Mouse (Mus musculus) heart, embryonic 12.5 days (tissue): ENCODE results near the gene Ap1b1. TPM values are rescaled to one million over a fixed set of nuclear protein-coding genes. Genes with fewer than 3 reads are reported as not detected.

ENCODE experiments used
- ATAC-seq: fragments of 200-750 bp; cut with Nextera tagmentation; 2 replicates; pipeline ENCODE4 v1.8.0; 2017; ENCODE audit warnings: moderate TSS enrichment, moderate library complexity; ENCODE audit not compliant: insufficient number of reproducible peaks, low FRiP score
- H3K27ac ChIP-seq: fragments of 300-500 bp; sonication (generic); 2 replicates; pipeline ENCODE4 v1.5.1; 2016; ENCODE audit warnings: mild to moderate bottlenecking, moderate library complexity; ENCODE audit not compliant: poor library complexity, severe bottlenecking
- H3K27me3 ChIP-seq: fragments of 300-500 bp; sonication (generic); replicated peaks from 2 replicates; pipeline ENCODE4 v1.6.1; 2016; ENCODE audit warnings: mild to moderate bottlenecking, moderate library complexity
- H3K36me3 ChIP-seq: fragments of 300-500 bp; sonication (generic); 2 replicates; pipeline ENCODE4 v1.6.1; 2016; ENCODE audit warnings: mild to moderate bottlenecking, moderate library complexity
- H3K4me1 ChIP-seq: fragments of 300-500 bp; sonication (generic); replicated peaks from 2 replicates; pipeline ENCODE4 v1.6.1; 2016; ENCODE audit warnings: mild to moderate bottlenecking
- H3K4me2 ChIP-seq: fragments of 300-500 bp; sonication (generic); 2 replicates; pipeline ENCODE4 v1.6.1; 2016; ENCODE audit warnings: mild to moderate bottlenecking, moderate library complexity
- H3K4me3 ChIP-seq: fragments of 300-500 bp; sonication (generic); 2 replicates; pipeline ENCODE4 v1.5.1; 2016; ENCODE audit warnings: mild to moderate bottlenecking
- H3K9ac ChIP-seq: fragments of 300-500 bp; sonication (generic); 2 replicates; pipeline ENCODE4 v1.6.1; 2016; ENCODE audit warnings: mild to moderate bottlenecking, moderate library complexity
- H3K9me3 ChIP-seq: fragments of 300-500 bp; sonication (generic); replicated peaks from 2 replicates; pipeline ENCODE4 v1.6.1; 2016; ENCODE audit warnings: mild to moderate bottlenecking, moderate library complexity
- WGBS: fragments of 180-500 bp; shearing (Covaris S2); methylation state at CpG from one replicate; pipeline ENCODE4 v1.1.7; 2016; 5-methylcytosine and 5-hydroxymethylcytosine counted together
- polyA plus RNA-seq: library from polyadenylated mRNA; unstranded; fragments of >200 nt; fragmentation: Nextera tagmentation; extraction: Ambion mirVana; gene quantifications from 2 replicates; pipeline ENCODE4 v1.2.1, GENCODE M21; 2016

Gene Ap1b1
- polyA plus RNA-seq, result 51.4 and 56.4 TPM in 2 replicates

- H3K4me1 ChIP-seq, result peaks cover 27% of the 10 kb centered on the region
- H3K9ac ChIP-seq, result peak within 1 kb of the TSS; percentile 85
- peak within 1 kb of the TSS; percentile 97 for H3K4me2 ChIP-seq
- under 1% methylated on average over 61 of the region's 62 CpGs for WGBS
- H3K27ac ChIP-seq, result peak within 1 kb of the TSS; percentile 28; the same call in 1 of the 2 replicates
- peak within 1 kb of the TSS; percentile 91 for H3K4me3 ChIP-seq
- peak; percentile 95 for ATAC-seq
- H3K36me3 ChIP-seq, result 0 out of 2 replicates have a peak, but pooled peaks cover 3% of the 10 kb centered on the region
- no peaks in the 10 kb centered on the region for H3K9me3 ChIP-seq
- no peaks in the 10 kb centered on the region for H3K27me3 ChIP-seq
Measured at GRCm38 (mm10) chr11:4986695-4987486, at the start of gene Ap1b1. Gene Ap1b1 (plus strand): TSS chr11:4986824.

DNA sequence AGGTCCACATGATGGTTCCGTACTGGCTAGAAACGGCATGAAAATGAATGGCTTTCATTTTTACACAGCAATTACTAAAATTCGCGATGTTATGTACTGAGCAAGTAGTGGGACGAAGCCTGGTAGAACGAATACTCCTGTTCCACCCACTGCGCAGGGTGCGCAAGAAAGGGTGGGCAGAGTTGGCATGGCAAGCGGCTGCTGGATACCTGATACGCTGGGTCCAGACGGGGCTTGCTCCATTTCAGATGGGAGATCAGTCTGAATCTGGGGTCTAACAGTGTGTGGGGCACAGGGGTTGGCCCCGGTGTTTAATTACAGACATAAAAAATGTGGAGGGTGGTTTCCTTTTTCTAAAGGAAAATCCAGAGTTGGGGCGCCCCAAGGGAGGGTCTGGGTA lies 40.1 kb upstream of the Ap1b1 start:
- peak overlapping the region; percentile 98 for H3K4me2 ChIP-seq
- peaks cover 14% of the 10 kb centered on the region for H3K4me1 ChIP-seq
- no peak overlapping the region for H3K9ac ChIP-seq
- 47% methylated on average over 13 of the region's 13 CpGs for WGBS
- peak overlapping the region; percentile 64 for H3K4me3 ChIP-seq
- peaks cover 94% of the 10 kb centered on the region for H3K27me3 ChIP-seq
- ATAC-seq, result no peak
- no peak overlapping the region for H3K27ac ChIP-seq
- H3K36me3 ChIP-seq, result no peaks in the 10 kb centered on the region
- no peaks in the 10 kb centered on the region for H3K9me3 ChIP-seq

DNA sequence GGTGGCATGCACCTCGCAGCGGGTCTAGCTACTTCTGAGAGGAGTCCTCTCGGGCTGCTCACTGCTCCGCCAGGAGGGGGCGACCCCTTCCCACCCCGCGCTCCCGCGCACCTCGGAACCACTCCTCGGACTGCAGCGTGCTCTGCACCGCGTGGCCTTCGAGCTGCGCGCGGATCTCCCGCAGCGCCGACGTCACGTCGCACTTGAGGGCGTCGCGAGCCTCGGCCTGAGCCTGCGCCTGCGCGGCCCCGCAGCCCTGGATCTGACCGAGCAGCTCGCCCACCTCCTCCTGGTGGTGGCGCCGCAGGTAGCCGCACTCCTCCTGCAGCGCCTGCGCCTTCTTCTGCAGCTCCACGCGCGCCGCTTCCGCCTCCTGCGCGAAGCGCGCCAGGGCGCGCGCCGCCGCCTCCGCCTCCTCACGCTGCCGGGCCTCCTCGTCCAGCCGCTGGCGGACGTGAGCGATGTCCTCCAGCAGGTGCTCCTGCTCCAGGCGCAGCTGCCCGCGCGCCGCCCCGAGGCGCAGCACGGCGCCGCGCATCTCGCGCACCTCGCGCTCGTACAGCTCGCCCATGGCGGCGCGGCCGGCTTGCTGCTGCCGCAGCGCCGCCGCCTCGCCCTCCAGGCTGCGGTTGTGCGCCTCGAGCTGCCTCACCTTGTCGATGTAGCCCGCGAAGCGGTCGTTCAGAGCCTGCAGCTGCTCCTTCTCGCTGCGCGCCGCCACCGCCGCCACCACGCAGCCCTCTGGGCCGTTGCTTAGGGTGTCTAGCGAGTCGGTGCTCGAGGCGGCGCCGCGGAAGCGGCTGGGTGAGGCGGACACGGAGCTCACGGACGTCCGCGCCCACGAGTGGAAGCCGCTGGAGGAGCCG lies 39.4 kb upstream of the Ap1b1 start:
- Histone ChIP-seq H3K9ac (peak overlapping the region; percentile 50), H3K4me2 (peak overlapping the region; percentile 98), H3K36me3 (no peaks in the 10 kb centered on the region), H3K9me3 (no peaks in the 10 kb centered on the region), H3K27ac (no peak overlapping the region), H3K27me3 (peaks cover 97% of the 10 kb centered on the region), H3K4me1 (peaks cover 14% of the 10 kb centered on the region), H3K4me3 (peak overlapping the region; percentile 64)
- WGBS, result under 1% methylated on average over 120 of the region's 120 CpGs
- peak; percentile 44; the same call in 1 of the 2 replicates for ATAC-seq

DNA sequence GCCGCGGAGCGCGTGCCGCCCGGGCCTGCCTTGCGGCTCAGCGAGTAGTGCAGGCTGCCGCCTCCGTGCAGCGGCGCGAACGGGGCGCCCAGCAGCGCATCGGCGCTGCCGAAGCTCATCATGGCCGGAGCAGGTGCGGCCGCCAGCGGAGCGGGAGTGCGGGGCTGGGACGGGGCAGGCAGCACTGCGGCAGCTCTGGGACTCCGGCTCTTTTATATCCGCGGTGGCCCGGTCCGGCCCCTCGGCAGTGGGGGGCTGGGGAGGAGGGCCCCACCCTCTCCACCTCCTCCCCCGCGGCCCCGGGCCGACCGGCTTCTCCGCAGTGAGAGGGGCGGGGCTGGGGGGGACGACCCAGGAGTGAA lies 38.8 kb upstream of the Ap1b1 start, which contains the start of gene Nefh:
Nefh (minus strand) TSS at position 252 of the 362 bp plus-strand sequence.
- H3K4me3 ChIP-seq, result peak within 1 kb of the TSS; percentile 64
- H3K4me1 ChIP-seq, result peaks cover 14% of the 10 kb centered on the region
- H3K27ac ChIP-seq, result no peak within 1 kb of the TSS
- H3K9me3 ChIP-seq, result no peaks in the 10 kb centered on the region
- ATAC-seq, result no peak
- no peaks in the 10 kb centered on the region for H3K36me3 ChIP-seq
- H3K27me3 ChIP-seq, result peaks cover 97% of the 10 kb centered on the region
- H3K4me2 ChIP-seq, result peak within 1 kb of the TSS; percentile 98
- WGBS, result 2% methylated on average over 41 of the region's 41 CpGs
- peak within 1 kb of the TSS; percentile 50 for H3K9ac ChIP-seq

- Histone ChIP-seq H3K4me3 (no peak overlapping the region), H3K4me2 (no peak overlapping the region), H3K27me3 (peaks cover 98% of the 10 kb centered on the region), H3K27ac (no peak overlapping the region), H3K9ac (no peak overlapping the region), H3K9me3 (no peaks in the 10 kb centered on the region), H3K4me1 (peaks cover 16% of the 10 kb centered on the region), H3K36me3 (no peaks in the 10 kb centered on the region)
- ATAC-seq, result no peak
- 37% methylated on average over 8 of the region's 8 CpGs for WGBS
Measured at GRCm38 (mm10) chr11:4948792-4949191, 37.8 kb upstream of the Ap1b1 start.

- WGBS, result 6% methylated on average over 23 of the region's 23 CpGs
- Histone ChIP-seq H3K4me2 (no peak overlapping the region), H3K36me3 (no peaks in the 10 kb centered on the region), H3K27me3 (peaks cover 98% of the 10 kb centered on the region), H3K4me1 (peaks cover 19% of the 10 kb centered on the region), H3K27ac (no peak overlapping the region), H3K9me3 (no peaks in the 10 kb centered on the region), H3K9ac (no peak overlapping the region), H3K4me3 (no peak overlapping the region)
- ATAC-seq, result peak; percentile 44; the same call in 1 of the 2 replicates
Measured at GRCm38 (mm10) chr11:4949256-4950044, 37.2 kb upstream of the Ap1b1 start.

DNA sequence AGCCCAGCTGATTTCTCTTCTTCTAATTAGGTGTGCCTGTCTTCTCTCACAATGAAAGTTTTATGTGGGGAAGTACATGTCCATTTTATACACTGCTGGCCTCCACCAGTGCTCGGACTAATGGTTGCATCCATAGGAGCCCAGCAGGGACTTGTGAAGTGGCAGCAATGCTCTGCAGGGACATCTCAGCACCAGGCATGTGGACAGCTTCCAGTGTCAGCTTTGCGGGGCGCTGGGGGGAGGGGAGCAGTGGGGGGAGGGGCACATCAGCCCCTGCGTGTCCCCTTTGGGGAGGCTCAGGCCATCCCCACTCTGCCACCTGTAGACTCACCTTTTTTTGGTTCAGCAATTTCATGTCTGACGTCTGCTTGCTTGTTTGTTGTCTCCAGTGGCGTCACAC lies 33.2 kb upstream of the Ap1b1 start:
- WGBS, result 7% methylated on average over 6 of the region's 6 CpGs
- ATAC-seq, result no peak
- Histone ChIP-seq H3K36me3 (no peaks in the 10 kb centered on the region), H3K9ac (no peak overlapping the region), H3K27ac (no peak overlapping the region), H3K9me3 (no peaks in the 10 kb centered on the region), H3K4me3 (no peak overlapping the region), H3K4me2 (no peak overlapping the region), H3K4me1 (0 out of 2 replicates have a peak, but pooled peaks cover 5% of the 10 kb centered on the region), H3K27me3 (peaks cover 89% of the 10 kb centered on the region)

DNA sequence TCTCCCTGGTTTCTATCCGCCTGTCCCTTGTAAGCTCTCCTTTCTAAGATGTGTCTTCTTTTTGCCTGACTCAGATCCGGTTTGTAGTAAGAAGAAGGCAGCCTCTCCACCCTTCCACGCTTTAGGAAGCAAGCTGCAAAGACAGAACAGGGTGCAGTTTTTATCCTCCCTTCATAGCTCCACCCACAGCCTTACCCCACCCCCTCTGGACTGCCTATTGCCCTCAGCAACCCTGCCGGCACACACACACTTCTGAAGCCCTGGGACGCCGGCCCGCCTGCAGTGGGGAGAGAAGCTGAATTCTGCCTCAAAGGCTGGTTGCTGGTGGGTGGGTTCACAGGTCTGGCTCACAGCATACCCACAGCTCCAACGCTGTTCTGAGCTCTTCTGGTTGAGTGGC lies 32.7 kb upstream of the Ap1b1 start:
- Histone ChIP-seq H3K9me3 (no peaks in the 10 kb centered on the region), H3K4me3 (no peak overlapping the region), H3K4me2 (no peak overlapping the region), H3K9ac (no peak overlapping the region), H3K27ac (no peak overlapping the region), H3K36me3 (no peaks in the 10 kb centered on the region), H3K4me1 (0 out of 2 replicates have a peak, but pooled peaks cover 5% of the 10 kb centered on the region), H3K27me3 (peaks cover 84% of the 10 kb centered on the region)
- WGBS, result 2% methylated on average over 8 of the region's 8 CpGs
- no peak for ATAC-seq

DNA sequence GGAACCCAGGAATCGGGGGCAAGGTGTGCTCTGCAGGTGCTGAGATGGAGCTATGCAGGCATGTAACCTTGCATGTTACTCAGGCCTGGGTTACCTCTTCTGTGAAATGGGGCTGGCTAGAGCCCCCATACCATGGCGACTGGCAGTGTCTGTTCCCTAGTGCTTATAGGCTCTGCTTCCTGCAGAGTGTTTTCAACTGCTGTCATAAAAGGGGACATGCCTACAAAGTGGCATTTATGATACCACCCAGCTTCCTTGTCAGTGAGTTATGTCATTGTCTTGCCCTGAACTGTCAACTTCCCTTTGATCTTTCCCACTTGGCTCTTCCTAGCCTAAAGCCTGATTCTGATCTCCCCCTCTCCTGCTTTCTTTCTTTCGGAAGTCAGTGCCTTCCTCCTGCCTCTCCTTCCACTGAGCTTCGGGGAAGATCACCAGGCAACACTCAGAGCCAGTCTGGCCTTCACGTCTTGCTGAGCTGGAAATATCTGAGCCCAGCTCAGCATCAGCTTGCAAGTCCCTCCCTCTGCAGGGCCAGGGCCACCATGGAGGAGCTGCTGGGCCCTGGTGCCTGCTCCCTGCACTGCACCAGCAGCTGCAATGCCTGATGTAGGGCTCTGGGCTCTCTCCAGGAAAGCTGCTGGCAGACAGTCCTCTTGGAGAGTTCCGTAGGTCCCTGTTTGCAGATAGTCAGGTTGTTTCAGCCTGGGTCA lies 23.4 kb upstream of the Ap1b1 start:
- Histone ChIP-seq H3K36me3 (no peaks in the 10 kb centered on the region), H3K4me3 (no peak overlapping the region), H3K4me1 (peaks cover 13% of the 10 kb centered on the region), H3K9me3 (no peaks in the 10 kb centered on the region), H3K27ac (no peak overlapping the region), H3K27me3 (no peaks in the 10 kb centered on the region), H3K4me2 (no peak overlapping the region), H3K9ac (no peak overlapping the region)
- WGBS, result 41% methylated on average over 6 of the region's 6 CpGs
- no peak for ATAC-seq

DNA sequence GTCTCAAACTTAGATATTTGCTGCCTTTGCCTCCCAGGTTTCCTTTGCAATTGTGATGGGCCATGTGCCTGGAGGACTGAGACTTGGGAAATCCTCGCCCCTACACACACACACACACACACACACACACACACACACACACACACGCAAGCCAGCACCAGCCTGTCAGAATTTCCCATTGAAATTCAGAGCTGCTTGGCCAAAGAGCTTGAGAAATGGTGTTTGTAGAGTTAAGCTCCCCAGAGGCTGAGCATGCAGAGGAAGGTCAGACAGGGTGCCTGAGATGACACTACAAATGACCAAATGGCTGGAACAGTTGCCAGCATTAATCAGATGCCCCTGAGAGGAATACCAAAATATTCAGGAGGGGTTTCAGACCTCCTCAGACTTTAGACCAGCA lies 20.3 kb upstream of the Ap1b1 start:
- Histone ChIP-seq H3K4me3 (no peak overlapping the region), H3K4me2 (no peak overlapping the region), H3K4me1 (peaks cover 14% of the 10 kb centered on the region), H3K9ac (no peak overlapping the region), H3K9me3 (no peaks in the 10 kb centered on the region), H3K36me3 (no peaks in the 10 kb centered on the region), H3K27me3 (no peaks in the 10 kb centered on the region), H3K27ac (no peak overlapping the region)
- WGBS, result 76% methylated on average over 2 of the region's 2 CpGs
- no peak for ATAC-seq
